Mouse (Mus musculus) heart, embryonic 11.5 days (tissue): ENCODE data around the gene Olfr329-ps. TPM values are rescaled to one million over a fixed set of nuclear protein-coding genes. Genes with fewer than 3 reads are reported as not detected.
"Not testable (repeated sequence)": the region's sequence is repeated elsewhere in the genome, so short reads cannot be mapped to it uniquely, and the experiment has no call there.

Experiments used
- ATAC-seq: fragments of 200-750 bp; cut with Nextera tagmentation; replicated peaks from 2 replicates; pipeline ENCODE4 v1.8.0; 2017; ENCODE audit warnings: moderate library complexity; ENCODE audit not compliant: insufficient number of reproducible peaks, low FRiP score, low TSS enrichment
- H3K27ac ChIP-seq: fragments of 300-500 bp; sonication (generic); 2 replicates; pipeline ENCODE4 v1.5.1; 2014; ENCODE audit warnings: mild to moderate bottlenecking, low read depth, low read length
- H3K27me3 ChIP-seq: fragments of 300-500 bp; sonication (generic); 2 replicates; pipeline ENCODE4 v1.6.1; 2014; ENCODE audit warnings: mild to moderate bottlenecking, low read length, mixed read lengths; ENCODE audit not compliant: control insufficient read depth, insufficient read depth
- H3K36me3 ChIP-seq: fragments of 300-500 bp; sonication (generic); 2 replicates; pipeline ENCODE4 v1.6.1; 2014; ENCODE audit warnings: mild to moderate bottlenecking, low read length, moderate library complexity, mixed read lengths; ENCODE audit not compliant: control insufficient read depth, insufficient read depth
- H3K4me1 ChIP-seq: fragments of 300-500 bp; sonication (generic); 2 replicates; pipeline ENCODE4 v1.6.1; 2014; ENCODE audit warnings: low read length; ENCODE audit not compliant: control insufficient read depth, insufficient read depth
- H3K4me2 ChIP-seq: fragments of 300-500 bp; sonication (generic); 2 replicates; pipeline ENCODE4 v1.6.1; 2014; ENCODE audit warnings: mild to moderate bottlenecking, moderate library complexity
- H3K4me3 ChIP-seq: fragments of 300-500 bp; sonication (generic); 2 replicates; pipeline ENCODE4 v1.5.1; 2014; ENCODE audit warnings: low read depth, low read length
- H3K9ac ChIP-seq: fragments of 300-500 bp; sonication (generic); 2 replicates; pipeline ENCODE4 v1.6.1; 2014; ENCODE audit warnings: mild to moderate bottlenecking, low read depth, low read length, moderate library complexity
- H3K9me3 ChIP-seq: fragments of 300-500 bp; sonication (generic); replicated peaks from 2 replicates; pipeline ENCODE4 v1.6.1; 2016; ENCODE audit warnings: low read length; ENCODE audit not compliant: control insufficient read depth
- WGBS: fragments of 180-500 bp; shearing (Covaris S2); extraction: QIAGEN DNeasy Blood & Tissue Kit; methylation state at CpG from one replicate; pipeline ENCODE4 v1.1.7; 2014; ENCODE audit not compliant: insufficient replicate concordance; 5-methylcytosine and 5-hydroxymethylcytosine counted together
- polyA plus RNA-seq: library from polyadenylated mRNA; unstranded; fragments of >200 nt; fragmentation: Nextera tagmentation; extraction: Ambion mirVana; gene quantifications from 2 replicates; pipeline ENCODE4 v1.2.1, GENCODE M21; 2014

Olfr329-ps gene
- polyA plus RNA-seq, 1 experiment from 2014 or later, result not detected

DNA sequence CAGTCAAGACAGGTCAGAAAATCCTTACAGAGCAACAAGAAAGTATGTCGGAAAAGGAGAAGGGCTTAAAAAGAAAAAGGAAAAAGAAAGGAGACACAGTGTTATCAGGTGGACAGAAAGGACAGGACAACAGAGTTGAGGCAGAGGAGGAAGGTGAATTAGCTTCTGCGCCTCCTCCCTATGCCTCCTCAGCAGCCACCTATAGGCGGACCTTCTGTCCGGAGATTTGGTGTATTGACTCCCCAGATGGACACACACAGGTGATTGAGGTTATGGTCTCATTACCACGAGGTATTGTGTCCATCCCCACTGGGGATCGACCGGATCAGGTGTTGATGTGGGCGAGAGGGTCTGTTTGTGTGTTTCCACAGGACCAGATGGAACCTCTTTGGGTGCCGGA lies 26.5 kb downstream of the Olfr329-ps start:
- not testable (repeated sequence) for H3K4me3 ChIP-seq, H3K36me3 ChIP-seq, H3K27me3 ChIP-seq, H3K4me1 ChIP-seq, H3K4me2 ChIP-seq, ATAC-seq, H3K9ac ChIP-seq, H3K27ac ChIP-seq, H3K9me3 ChIP-seq
- 89% methylated on average over 7 of the region's 9 CpGs for WGBS

- 88% methylated on average over 17 of the region's 18 CpGs for WGBS
- H3K4me2 ChIP-seq, result not testable (repeated sequence)
Measured at GRCm38 (mm10) chr11:58518916-58519315, 27.3 kb downstream of the Olfr329-ps start.

DNA sequence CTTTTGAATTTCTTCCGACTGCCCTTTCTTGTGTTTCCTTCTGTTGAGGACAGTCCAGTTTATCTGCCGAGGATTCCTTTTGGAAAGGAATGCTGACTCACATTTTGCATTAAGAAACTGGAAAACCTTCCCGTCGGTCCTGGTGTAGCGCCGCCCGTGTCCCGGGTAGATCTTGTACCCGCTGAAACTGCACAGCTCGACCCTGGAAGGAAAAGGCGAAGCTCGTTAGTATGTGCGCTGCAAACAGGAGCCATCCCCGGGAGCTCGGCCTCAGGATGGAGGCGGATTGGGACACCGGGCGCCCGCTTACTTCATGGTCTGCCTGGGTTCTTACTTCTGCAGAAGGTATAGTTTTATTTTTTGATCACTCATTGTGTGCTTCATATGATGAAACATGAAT lies 37.2 kb downstream of the Olfr329-ps start:
- H3K9ac ChIP-seq, H3K4me3 ChIP-seq, H3K36me3 ChIP-seq, H3K27ac ChIP-seq, H3K9me3 ChIP-seq, H3K27me3 ChIP-seq, H3K4me1 ChIP-seq, ATAC-seq, H3K4me2 ChIP-seq: not testable (repeated sequence)
- WGBS, result 78% methylated on average over 19 of the region's 19 CpGs

More at GRCm38 (mm10) chr11:58518916-58519315, 27.3 kb downstream of the Olfr329-ps start:
- not testable (repeated sequence) for H3K9ac ChIP-seq, H3K4me3 ChIP-seq, H3K27ac ChIP-seq, H3K27me3 ChIP-seq, ATAC-seq, H3K9me3 ChIP-seq, H3K36me3 ChIP-seq, H3K4me1 ChIP-seq

GRCm38 (mm10) chr11:58502472-58502871 lies 43.8 kb downstream of the Olfr329-ps start, which contains the start of gene Olfr331:
TSS of gene Olfr331 (minus strand) at chr11:58502572.
- not testable (repeated sequence) for H3K4me3 ChIP-seq, H3K36me3 ChIP-seq, ATAC-seq, H3K9ac ChIP-seq, H3K9me3 ChIP-seq, H3K27ac ChIP-seq, H3K27me3 ChIP-seq, H3K4me2 ChIP-seq, H3K4me1 ChIP-seq

DNA sequence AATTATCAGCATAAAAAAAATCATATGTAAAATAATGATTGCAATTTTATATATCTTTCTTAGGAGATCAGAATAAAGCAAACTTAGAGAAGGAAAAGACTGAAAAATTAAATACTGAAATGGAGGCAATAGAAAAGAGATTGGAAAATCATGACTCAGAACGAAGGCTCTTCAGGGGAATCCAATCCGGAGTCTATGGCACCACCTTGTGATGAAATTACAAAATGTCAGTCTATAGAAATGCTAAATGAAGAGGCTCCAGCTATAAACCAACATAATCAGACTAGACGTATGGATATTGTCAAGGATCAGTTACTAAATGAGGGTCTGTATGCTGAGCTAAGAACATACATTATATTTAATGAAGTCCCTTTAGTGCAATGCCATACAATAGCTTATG lies 46.9 kb downstream of the Olfr329-ps start:
- Histone ChIP-seq H3K36me3 (no peaks in the 10 kb centered on the region), H3K9me3 (no peaks in the 10 kb centered on the region), H3K4me2 (no peak overlapping the region), H3K27me3 (no peaks in the 10 kb centered on the region), H3K9ac (no peak overlapping the region), H3K4me1 (no peaks in the 10 kb centered on the region), H3K4me3 (no peak overlapping the region), H3K27ac (no peak overlapping the region)
- 65% methylated on average over 3 of the region's 3 CpGs for WGBS
- ATAC-seq, result no peak

DNA sequence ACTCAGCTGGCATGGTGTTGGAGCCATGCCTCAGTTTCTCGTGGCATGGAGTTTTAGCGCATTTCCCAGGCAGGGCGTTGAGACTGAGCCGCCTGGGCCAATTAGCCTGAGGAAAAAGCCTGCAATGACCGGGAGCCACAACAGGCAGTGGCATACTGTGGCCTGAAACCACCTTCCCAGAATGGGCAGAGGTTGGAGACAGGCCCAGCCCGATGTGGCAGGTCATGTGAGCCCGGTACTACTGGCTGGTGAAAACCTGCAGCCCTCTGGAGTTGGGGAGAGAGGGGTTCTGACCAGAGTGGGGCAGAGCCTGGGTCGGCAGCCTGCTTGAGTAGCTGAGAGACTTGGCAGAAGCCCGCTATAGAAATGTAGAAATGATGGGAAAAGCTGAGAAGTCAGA lies 47.5 kb downstream of the Olfr329-ps start:
- 79% methylated on average over 9 of the region's 9 CpGs for WGBS
- no peaks in the 10 kb centered on the region for H3K4me1 ChIP-seq
- H3K9ac ChIP-seq, result no peak overlapping the region
- H3K9me3 ChIP-seq, result no peaks in the 10 kb centered on the region
- no peak overlapping the region for H3K4me3 ChIP-seq
- H3K27me3 ChIP-seq, result no peaks in the 10 kb centered on the region
- H3K4me2 ChIP-seq, result no peak overlapping the region
- ATAC-seq, result no peak
- H3K36me3 ChIP-seq, result no peaks in the 10 kb centered on the region
- H3K27ac ChIP-seq, result no peak overlapping the region

DNA sequence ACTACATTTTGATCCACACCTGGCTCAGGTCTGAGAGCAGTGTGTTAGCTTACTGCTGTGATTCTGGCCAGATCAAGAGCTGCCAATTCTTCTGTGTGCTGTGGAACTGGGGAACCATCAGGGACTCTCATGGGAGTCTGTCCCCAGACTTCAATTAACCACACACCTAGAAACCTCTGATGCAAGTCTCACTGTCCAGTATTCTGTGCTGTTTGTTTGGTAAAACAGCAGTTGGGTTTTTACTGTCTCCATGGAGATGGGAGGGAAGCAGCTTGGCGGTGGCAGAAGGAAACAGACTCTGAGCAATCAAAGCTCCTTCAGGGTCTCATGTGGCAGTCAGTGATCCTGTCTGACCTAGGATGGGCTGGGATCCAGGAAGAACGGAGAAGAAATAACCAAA lies 53.8 kb downstream of the Olfr329-ps start, which contains the start of gene Olfr332:
Gene Olfr332, minus strand, starts transcription at position 101 of the 400 bp plus-strand sequence.
- Histone ChIP-seq H3K9ac (no peak within 1 kb of the TSS), H3K36me3 (no peaks in the 10 kb centered on the region), H3K4me1 (no peaks in the 10 kb centered on the region), H3K27ac (no peak within 1 kb of the TSS), H3K4me2 (no peak within 1 kb of the TSS), H3K9me3 (no peaks in the 10 kb centered on the region), H3K27me3 (no peaks in the 10 kb centered on the region), H3K4me3 (no peak within 1 kb of the TSS)
- WGBS, result 75% methylated on average over 2 of the region's 2 CpGs
- ATAC-seq, result no peak

Other genes starting within 250 kb of the Olfr329-ps start
- 8.2 and 9.3 TPM in 2 replicates for gene Zfp692, start 239.4 kb downstream of the Olfr329-ps start, polyA plus RNA-seq
- gene Zfp672, start 216.1 kb downstream of the Olfr329-ps start, polyA plus RNA-seq, result 31.2 and 33.8 TPM in 2 replicates
- gene Sh3bp5l, start 215.7 kb downstream of the Olfr329-ps start, polyA plus RNA-seq, result 17.5 and 17.7 TPM in 2 replicates
- gene Lypd8, start 167.4 kb downstream of the Olfr329-ps start, polyA plus RNA-seq, result not detected in 2 replicates
- gene 1810065E05Rik, start 125.3 kb downstream of the Olfr329-ps start, polyA plus RNA-seq, result not detected in 2 replicates
- not detected in 2 replicates for gene Gm12253, start 113.9 kb downstream of the Olfr329-ps start, polyA plus RNA-seq
- not detected in 2 replicates for gene Lypd9, start 93.5 kb downstream of the Olfr329-ps start, polyA plus RNA-seq
- not detected in 2 replicates for gene Olfr30, start 84.2 kb downstream of the Olfr329-ps start, polyA plus RNA-seq
- gene Olfr332, start 53.9 kb downstream of the Olfr329-ps start, polyA plus RNA-seq, result not detected in 2 replicates
- not detected in 2 replicates for gene Olfr331, start 43.9 kb downstream of the Olfr329-ps start, polyA plus RNA-seq
- not detected in 2 replicates for gene Olfr330, start 11.6 kb downstream of the Olfr329-ps start, polyA plus RNA-seq
- 0.09 TPM in 1 of 2 replicates, not detected in the other for gene Olfr328, start 9.2 kb upstream of the Olfr329-ps start, polyA plus RNA-seq
- gene Olfr224, start 24.1 kb upstream of the Olfr329-ps start, polyA plus RNA-seq, result not detected in 2 replicates
- gene Olfr325, start 31.3 kb upstream of the Olfr329-ps start, polyA plus RNA-seq, result not detected in 2 replicates
- not detected in 2 replicates for gene Olfr324, start 48.7 kb upstream of the Olfr329-ps start, polyA plus RNA-seq
- not detected in 2 replicates for gene 2210407C18Rik, start 69.7 kb upstream of the Olfr329-ps start, polyA plus RNA-seq
- gene Olfr323, start 84.1 kb upstream of the Olfr329-ps start, polyA plus RNA-seq, result not detected in 2 replicates
- gene Trim58, start 94.0 kb upstream of the Olfr329-ps start, polyA plus RNA-seq, result 0.74 and 1.6 TPM in 2 replicates
- not detected in 2 replicates for gene Olfr322, start 112.4 kb upstream of the Olfr329-ps start, polyA plus RNA-seq
- gene Olfr320, start 134.7 kb upstream of the Olfr329-ps start, polyA plus RNA-seq, result not detected in 2 replicates
- not detected in 2 replicates for gene Olfr319, start 152.7 kb upstream of the Olfr329-ps start, polyA plus RNA-seq
- gene Olfr318, start 177.6 kb upstream of the Olfr329-ps start, polyA plus RNA-seq, result not detected in 2 replicates
- gene Olfr317, start 192.8 kb upstream of the Olfr329-ps start, polyA plus RNA-seq, result not detected in 2 replicates
- gene Olfr316, start 206.3 kb upstream of the Olfr329-ps start, polyA plus RNA-seq, result not detected in 2 replicates
- not detected in 2 replicates for gene Olfr315, start 226.8 kb upstream of the Olfr329-ps start, polyA plus RNA-seq
- gene Olfr314, start 236.5 kb upstream of the Olfr329-ps start, polyA plus RNA-seq, result not detected in 2 replicates